Mouse (Mus musculus) spleen, postnatal 10 days (tissue): Measurements from ENCODE around the gene Gm21677.
"Not testable (repeated sequence)": the region's sequence is repeated elsewhere in the genome, so short reads cannot be mapped to it uniquely, and the experiment has no call there.

Experiments used
- DNase-seq, 2 experiments: peaks; one replicate each; pipeline ENCODE4 v3.0.0; 2021 to 2022; ENCODE audit warnings: low spot score in 2 of 2

Gm21677 gene

GRCm38 (mm10) chrY:3306349-3306748 lies at the start of gene Gm21677:
Gm21677 (minus strand) TSS chrY:3306449.
- DNase-seq = not testable (repeated sequence)

- DNase-seq = not testable (repeated sequence)
Measured at GRCm38 (mm10) chrY:3345229-3345628, 39.0 kb upstream of the Gm21677 start, which contains the start of gene Gm21693. Gm21693 (minus strand) TSS chrY:3345329.

- DNase-seq = peak in 1 of 2 experiments; percentile 2
Measured at GRCm38 (mm10) chrY:3340661-3341060, 34.4 kb upstream of the Gm21677 start.
